Mouse (Mus musculus) brain, embryonic 14.5 days (tissue): ENCODE measurements around the gene Fv1. TPM values are rescaled to one million over a fixed set of nuclear protein-coding genes. Genes with fewer than 3 reads are reported as not detected.
"Not testable (repeated sequence)": the region's sequence is repeated elsewhere in the genome, so short reads cannot be mapped to it uniquely, and the experiment has no call there.

ENCODE experiments used
- DNase-seq: peaks from one replicate; pipeline ENCODE4 v3.0.0-alpha.2; 2011; ENCODE audit warnings: low read depth
- CTCF ChIP-seq: fragments of 200-500 bp; IDR thresholded peaks from 2 replicates; pipeline ENCODE4 v1.5.1; 2012; ENCODE audit warnings: inconsistent platforms, mild to moderate bottlenecking, moderate library complexity, borderline replicate concordance; ENCODE audit not compliant: insufficient read depth, insufficient read length; ENCODE audit errors: extremely low read depth
- POLR2A ChIP-seq: fragments of 200-500 bp; IDR thresholded peaks from 2 replicates; pipeline ENCODE4 v1.6.1; 2012; ENCODE audit warnings: mild to moderate bottlenecking, inconsistent platforms, borderline replicate concordance; ENCODE audit not compliant: poor library complexity, insufficient read depth, insufficient read length, severe bottlenecking; ENCODE audit errors: extremely low read depth
- polyA plus RNA-seq: library from polyadenylated mRNA; depleted of rRNA; stranded (reverse); fragments of >200 nt; gene quantifications from 2 replicates; pipeline ENCODE4 v1.2.3, GENCODE M21; 2012; rRNA removed

Gene Fv1
- 7.9 and 8.6 TPM in 2 replicates for polyA plus RNA-seq

- TF ChIP-seq POLR2A: peak; percentile 49; the same call in 1 of the 2 replicates
- 0 out of 2 replicates have a peak, but pooled peaks have one; percentile 5 for TF ChIP-seq CTCF
- peak; percentile 99 for DNase-seq
Observed at GRCm38 (mm10) chr4:147868450-147869031, at the start of gene Fv1, which contains the start of gene Miip. TSS of gene Fv1 (plus strand) at chr4:147868979. TSS of gene Miip (minus strand) at chr4:147868816.

- not testable (repeated sequence) for DNase-seq
Observed at GRCm38 (mm10) chr4:147819659-147820058, 49.1 kb upstream of the Fv1 start.

GRCm38 (mm10) chr4:147821414-147821813 lies 47.4 kb upstream of the Fv1 start:
- DNase-seq: not testable (repeated sequence)

- no peak for TF ChIP-seq POLR2A
- TF ChIP-seq CTCF: no peak
- DNase-seq: no peak
Observed at GRCm38 (mm10) chr4:147824389-147824788, 44.4 kb upstream of the Fv1 start.

GRCm38 (mm10) chr4:147839282-147839681 lies 29.5 kb upstream of the Fv1 start:
- not testable (repeated sequence) for DNase-seq

- TF ChIP-seq CTCF: no peak
- no peak for TF ChIP-seq POLR2A
- DNase-seq: no peak
Observed at GRCm38 (mm10) chr4:147842871-147843270, 25.9 kb upstream of the Fv1 start.

GRCm38 (mm10) chr4:147847614-147848583 lies 20.9 kb upstream of the Fv1 start, which contains the start of gene Zfp933:
TSS of gene Zfp933 (minus strand) at chr4:147848366.
- no peak for TF ChIP-seq POLR2A
- no peak for TF ChIP-seq CTCF
- DNase-seq: peak; percentile 97

- TF ChIP-seq POLR2A (no peak), CTCF (no peak)
- no peak for DNase-seq
Observed at GRCm38 (mm10) chr4:147848584-147848991, 20.2 kb upstream of the Fv1 start.

GRCm38 (mm10) chr4:147850776-147851175 lies 18.0 kb upstream of the Fv1 start:
- TF ChIP-seq POLR2A: no peak
- TF ChIP-seq CTCF: no peak
- DNase-seq: no peak

GRCm38 (mm10) chr4:147862051-147862450 lies 6.7 kb upstream of the Fv1 start:
- DNase-seq: no peak
- no peak for TF ChIP-seq CTCF
- TF ChIP-seq POLR2A: no peak

GRCm38 (mm10) chr4:147865651-147866050 lies 3.1 kb upstream of the Fv1 start:
- no peak for DNase-seq
- TF ChIP-seq CTCF (no peak), POLR2A (no peak)

- no peak for DNase-seq
- TF ChIP-seq POLR2A (no peak), CTCF (no peak)
Observed at GRCm38 (mm10) chr4:147866056-147866455, 2.7 kb upstream of the Fv1 start.

GRCm38 (mm10) chr4:147866793-147867192 lies 2.0 kb upstream of the Fv1 start:
- DNase-seq: not testable (repeated sequence)
